Comparison of ENCODE assay signal across 9 mouse cellular contexts in genomic region chr1:167896234-167896633, GRCm38 (mm10).
DNase-seq lines count a peak whose midpoint lies in the region; ATAC-seq and TF ChIP-seq lines count a peak whose summit lies in the region.
"Had no signal": no experiment of that assay in that cellular context is flagged by ENCODE, and none has a peak within 500 bp of the region (broad histone marks: within the 10 kb centered on the region; RNA-seq: fewer than 3 reads in every experiment).

No protein-coding gene starts in this region.

- TF ChIP-seq CTCF in testis, adult 2 months (IDR thresholded peaks at IDR 0.05; ENCODE audit: control insufficient read depth, insufficient read depth, insufficient replicate concordance, low read depth, low read length): peak; percentile 19; the same call in 1 of the 2 replicates
- TF ChIP-seq CTCF in cortical plate, adult 2 months (IDR thresholded peaks at IDR 0.05; ENCODE audit: extremely low read depth, insufficient read depth, low read length): peak; percentile 62

- no peaks in the 10 kb centered on the region for H3K4me1 ChIP-seq in testis, adult 2 months (ENCODE audit: control insufficient read depth, insufficient read depth, low read length)
- no peaks in the 10 kb centered on the region for H3K4me1 ChIP-seq in cortical plate, adult 2 months (ENCODE audit: control insufficient read depth, insufficient read depth, low read length)
- H3K4me1 ChIP-seq in hindbrain, embryonic 16.5 days (ENCODE audit: control insufficient read depth, insufficient read depth, low read depth, low read length): no peaks in the 10 kb centered on the region
- H3K4me1 ChIP-seq in midbrain, embryonic 16.5 days (ENCODE audit: control insufficient read depth, insufficient read depth, low read length): no peaks in the 10 kb centered on the region
- H3K4me1 ChIP-seq: liver, embryonic 15.5 days had no signal

- no peak overlapping the region for H3K4me3 ChIP-seq in testis, adult 2 months (ENCODE audit: control insufficient read depth, low read depth, low read length)
- no peak overlapping the region for H3K4me3 ChIP-seq in cortical plate, adult 2 months (ENCODE audit: insufficient read depth, low read length)
- H3K4me3 ChIP-seq in hindbrain, embryonic 16.5 days (ENCODE audit: low read length): no peak overlapping the region
- H3K4me3 ChIP-seq in midbrain, embryonic 16.5 days (ENCODE audit: low read depth, low read length): no peak overlapping the region
- H3K4me3 ChIP-seq: liver, embryonic 15.5 days had no signal

- H3K27ac ChIP-seq in testis, adult 2 months (ENCODE audit: control insufficient read depth, insufficient read depth, low read depth, low read length): no peak overlapping the region
- H3K27ac ChIP-seq in cortical plate, adult 2 months (ENCODE audit: insufficient read depth, low read length): no peak overlapping the region
- H3K27ac ChIP-seq in hindbrain, embryonic 16.5 days (ENCODE audit: low read depth, low read length): no peak overlapping the region
- no peak overlapping the region for H3K27ac ChIP-seq in midbrain, embryonic 16.5 days (ENCODE audit: low read length)
- H3K27ac ChIP-seq: liver, embryonic 15.5 days had no signal

- H3K4me2 ChIP-seq in hindbrain, embryonic 16.5 days (ENCODE audit: low read length): no peak overlapping the region
- H3K4me2 ChIP-seq in midbrain, embryonic 16.5 days (ENCODE audit: low read length): no peak overlapping the region
- H3K4me2 ChIP-seq: liver, embryonic 15.5 days had no signal

- DNase-seq in testis, postnatal 14 days (ENCODE audit: low spot score): no peak
- DNase-seq in left cerebral cortex, postnatal 14 days (ENCODE audit: low spot score in 2 of 2): peak; percentile 66 to 69
- DNase-seq in thymus, adult 18-20 months: no peak

- 32% methylated on average over 7 of the region's 7 CpGs for WGBS in hindbrain, embryonic 16.5 days
- 31% methylated on average over 7 of the region's 7 CpGs for WGBS in midbrain, embryonic 16.5 days

- H3K9ac ChIP-seq in hindbrain, embryonic 16.5 days (ENCODE audit: low read depth, low read length): no peak overlapping the region
- no peak overlapping the region for H3K9ac ChIP-seq in midbrain, embryonic 16.5 days (ENCODE audit: low read depth, low read length)
- H3K9ac ChIP-seq: liver, embryonic 15.5 days had no signal

- H3K36me3 ChIP-seq in testis, adult 2 months (ENCODE audit: control insufficient read depth, insufficient read depth, low read length): no peaks in the 10 kb centered on the region
- no peaks in the 10 kb centered on the region for H3K36me3 ChIP-seq in hindbrain, embryonic 16.5 days (ENCODE audit: control insufficient read depth, insufficient read depth, low read length)
- H3K36me3 ChIP-seq in midbrain, embryonic 16.5 days (ENCODE audit: control insufficient read depth, insufficient read depth, low read length): no peaks in the 10 kb centered on the region
- H3K36me3 ChIP-seq: liver, embryonic 15.5 days had no signal

- TF ChIP-seq POLR2A in testis, adult 2 months (IDR thresholded peaks at IDR 0.05; ENCODE audit: control insufficient read depth, low read depth, low read length): no peak
- no peak for TF ChIP-seq POLR2A in cortical plate, adult 2 months (IDR thresholded peaks at IDR 0.05; ENCODE audit: extremely low read depth, insufficient read depth, low read length)

- H3K27me3 ChIP-seq in testis, adult 2 months (ENCODE audit: control insufficient read depth, insufficient read depth, low read length): no peaks in the 10 kb centered on the region
- no peaks in the 10 kb centered on the region for H3K27me3 ChIP-seq in hindbrain, embryonic 16.5 days (replicated peaks; ENCODE audit: control insufficient read depth, insufficient read depth, low read length)
- no peaks in the 10 kb centered on the region for H3K27me3 ChIP-seq in midbrain, embryonic 16.5 days (ENCODE audit: control insufficient read depth, insufficient read depth, low read depth, low read length)
- H3K27me3 ChIP-seq: liver, embryonic 15.5 days had no signal

- H3K9me3 ChIP-seq in hindbrain, embryonic 16.5 days (ENCODE audit: control insufficient read depth, low read length): no peaks in the 10 kb centered on the region
- no peaks in the 10 kb centered on the region for H3K9me3 ChIP-seq in midbrain, embryonic 16.5 days (replicated peaks; ENCODE audit: control insufficient read depth, low read length, poor library complexity, severe bottlenecking)
- H3K9me3 ChIP-seq: liver, embryonic 15.5 days had no signal

- intact Hi-C loops in left cerebral cortex, postnatal 14 days (cut with DNase I): loop anchor here (10.0 kb wide), 1 partner anchor 111 kb away; no protein-coding TSS in a partner anchor

- ATAC-seq in hindbrain, embryonic 16.5 days: peak; percentile 71
- peak; percentile 64 for ATAC-seq in midbrain, embryonic 16.5 days
- no peak for ATAC-seq in monocyte, adult 5-6 weeks (replicated peaks; ENCODE audit: insufficient number of reproducible peaks, low FRiP score, low TSS enrichment, poor library complexity, severe bottlenecking)

Comparison
In these comparisons a context has a peak if more than half of its experiments do, and no peak if none do; other contexts are left out.
1. DNase-seq: peak in left cerebral cortex, postnatal 14 days (2 of 2); none in testis, postnatal 14 days (single experiment) and thymus, adult 18-20 months (0 of 2).